Mouse (Mus musculus): ENCODE results near the gene Caskin1. TPM values are rescaled to one million over a fixed set of nuclear protein-coding genes. Genes with fewer than 3 reads are reported as not detected.
A peak's percentile ranks its signal among the peaks of the same experiment; 100 is the strongest.

Gene Caskin1
- polyA plus RNA-seq, 1 experiment from 2014 or later: 25.0 TPM

DNA sequence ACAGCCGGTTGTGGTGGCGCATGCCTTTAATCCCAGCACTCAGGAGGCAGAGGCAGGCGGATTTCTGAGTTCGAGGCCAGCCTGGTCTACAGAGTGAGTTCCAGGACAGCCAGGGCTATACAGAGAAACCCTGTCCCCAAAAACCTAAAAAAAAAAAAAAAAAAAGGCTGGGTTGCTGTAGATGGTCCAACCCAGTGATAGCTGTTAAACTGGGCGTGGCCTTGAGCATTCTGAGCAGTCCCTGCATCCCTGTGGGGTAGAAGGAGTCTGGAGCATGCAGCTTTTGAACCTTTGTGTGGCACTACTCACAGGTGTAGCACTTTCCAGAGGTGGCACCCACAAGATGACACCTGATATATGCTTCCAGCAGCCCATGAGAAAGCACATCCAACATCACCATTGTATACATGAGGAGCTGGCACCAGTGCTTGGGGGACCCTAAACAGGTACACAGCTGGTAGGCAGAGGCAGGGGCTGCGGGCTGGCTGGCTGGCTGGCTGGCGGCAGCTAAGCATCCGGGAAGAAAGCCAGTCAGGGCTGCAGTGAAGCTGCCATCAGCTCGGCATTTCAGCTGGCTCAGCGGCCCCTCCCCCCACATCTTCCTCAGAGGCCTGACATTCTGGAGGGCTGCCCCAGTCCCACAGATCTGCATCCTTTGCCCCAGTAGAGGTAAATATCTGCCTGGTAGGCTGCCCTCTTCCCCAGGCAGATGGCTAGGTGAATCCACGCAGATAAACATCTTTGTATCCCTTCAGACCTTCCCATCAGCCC is 3.1 kb upstream of the Caskin1 start:
- peak overlapping the region; percentile 23; the same call in 1 of the 2 replicates for H3K4me2 ChIP-seq (replicated peaks)
- H3K36me3 ChIP-seq: no peaks in the 10 kb centered on the region
- H3K27ac ChIP-seq: peak overlapping the region; percentile 55
- H3K9ac ChIP-seq: 0 out of 2 replicates have a peak overlapping the region, but pooled peaks have one; percentile 43
- H3K4me3 ChIP-seq: no peak overlapping the region
- 50% methylated on average over 11 of the region's 11 CpGs for WGBS
- H3K9me3 ChIP-seq (replicated peaks): no peaks in the 10 kb centered on the region
- peaks cover 2% of the 10 kb centered on the region; the same call in 1 of the 2 replicates for H3K27me3 ChIP-seq
- H3K4me1 ChIP-seq: peaks cover 25% of the 10 kb centered on the region
- no peak for ATAC-seq (ENCODE audit: low FRiP score)

DNA sequence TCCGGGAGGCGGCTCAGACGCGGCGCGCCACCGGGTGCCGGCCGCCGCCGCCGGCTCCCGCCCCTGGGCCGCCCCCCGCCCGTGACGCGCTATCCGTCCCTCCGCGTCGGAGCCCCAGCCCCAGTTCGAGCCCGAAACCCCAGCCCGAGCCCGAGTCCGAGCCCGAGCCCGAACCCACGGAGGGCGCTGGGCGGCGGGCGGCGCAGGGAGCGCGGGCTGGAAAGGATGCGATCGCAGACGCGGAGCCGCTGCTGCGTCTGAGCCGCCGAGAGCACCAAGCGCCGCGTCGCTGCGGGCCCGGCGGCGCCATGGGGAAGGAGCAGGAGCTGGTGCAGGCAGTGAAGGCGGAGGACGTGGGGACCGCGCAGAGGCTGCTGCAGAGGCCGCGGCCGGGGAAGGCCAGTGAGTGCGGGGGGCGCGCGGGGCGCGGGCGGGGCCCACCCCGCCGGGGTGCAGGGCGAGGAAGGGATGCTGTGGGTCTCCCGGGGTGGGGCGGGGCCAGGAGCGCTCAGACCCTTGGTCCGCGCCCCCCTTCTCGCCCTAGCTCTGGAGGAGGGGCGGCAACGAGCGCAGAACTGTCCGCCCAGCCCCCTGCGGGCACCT is 362 bp downstream of the Caskin1 start:
- Histone ChIP-seq H3K27me3 (peaks cover 2% of the 10 kb centered on the region; the same call in 1 of the 2 replicates), H3K4me2 (replicated peaks) (peak overlapping the region; percentile 81), H3K4me1 (peaks cover 31% of the 10 kb centered on the region), H3K36me3 (no peaks in the 10 kb centered on the region), H3K9me3 (replicated peaks) (no peaks in the 10 kb centered on the region), H3K27ac (peak overlapping the region; percentile 96), H3K4me3 (peak overlapping the region; percentile 86), H3K9ac (peak overlapping the region; percentile 91)
- under 1% methylated on average over 57 of the region's 81 CpGs for WGBS
- ATAC-seq (ENCODE audit: low FRiP score): peak; percentile 80

DNA sequence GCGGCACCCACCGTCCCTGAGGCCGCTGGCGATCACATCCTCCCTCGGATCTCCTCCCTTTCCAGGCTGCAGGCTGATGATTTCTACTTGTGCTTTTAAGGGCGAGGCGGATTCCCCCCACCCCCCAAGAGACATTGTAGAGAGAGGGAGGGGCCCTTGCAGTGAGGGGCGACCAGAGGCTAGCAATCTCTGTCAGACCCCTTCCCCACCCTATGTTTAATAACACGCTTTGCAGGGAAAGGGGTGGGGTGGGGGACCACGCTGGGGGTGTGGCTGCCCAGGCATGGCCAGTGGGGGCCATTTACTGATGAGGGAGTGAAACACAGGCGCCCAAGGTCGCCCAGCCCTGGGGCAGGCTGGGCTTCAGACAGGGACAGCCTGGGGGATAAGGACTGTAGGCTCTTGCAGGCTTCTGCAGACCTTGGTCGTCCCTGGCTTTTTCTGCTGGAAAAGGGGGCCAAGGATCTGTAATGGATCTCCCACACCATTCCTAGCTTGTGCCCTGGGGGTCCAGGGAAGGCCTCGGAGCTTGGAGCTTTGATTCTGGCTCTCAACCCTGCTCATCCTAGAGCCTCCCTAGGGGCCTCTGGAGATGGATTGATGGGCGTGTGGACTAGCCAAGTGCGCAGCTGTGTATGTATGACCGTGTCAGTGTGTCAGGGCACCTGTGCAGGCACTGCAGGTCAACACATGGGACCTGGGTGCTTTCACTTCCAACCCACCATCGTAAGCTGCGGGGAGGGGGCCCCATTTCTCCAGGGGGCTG is 1.0 kb downstream of the Caskin1 start:
- H3K27ac ChIP-seq: peak overlapping the region; percentile 96
- H3K4me1 ChIP-seq: peaks cover 31% of the 10 kb centered on the region
- H3K36me3 ChIP-seq: no peaks in the 10 kb centered on the region
- ATAC-seq (ENCODE audit: low FRiP score): peak; percentile 53
- peak overlapping the region; percentile 81 for H3K4me2 ChIP-seq (replicated peaks)
- 16% methylated on average over 19 of the region's 19 CpGs for WGBS
- peak overlapping the region; percentile 86 for H3K4me3 ChIP-seq
- H3K9ac ChIP-seq: peak overlapping the region; percentile 91
- H3K9me3 ChIP-seq (replicated peaks): no peaks in the 10 kb centered on the region
- peaks cover 2% of the 10 kb centered on the region; the same call in 1 of the 2 replicates for H3K27me3 ChIP-seq

DNA sequence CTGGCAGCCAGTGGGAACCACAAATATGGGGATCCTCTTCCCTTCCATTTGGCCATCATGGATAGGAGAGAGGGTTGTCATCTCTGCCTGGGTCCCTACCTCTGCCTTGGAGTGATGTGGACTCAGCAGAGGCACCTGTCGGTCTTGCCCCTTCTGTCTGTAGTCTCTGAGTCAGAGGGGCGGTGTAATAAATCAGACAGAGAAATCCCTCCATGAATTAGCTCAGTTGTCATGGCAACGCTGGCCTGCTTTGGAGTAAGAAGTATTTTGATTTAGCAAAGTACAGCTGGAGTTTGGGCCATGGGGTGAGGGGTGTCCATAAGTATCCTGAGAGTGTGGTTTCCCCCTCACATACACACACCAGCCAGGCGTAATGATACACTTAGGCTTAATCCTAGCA is 2.0 kb downstream of the Caskin1 start:
- H3K9ac ChIP-seq: no peak overlapping the region
- H3K4me3 ChIP-seq: peak overlapping the region; percentile 86; the same call in 1 of the 2 replicates
- WGBS: 67% methylated on average over 4 of the region's 4 CpGs
- no peaks in the 10 kb centered on the region for H3K36me3 ChIP-seq
- H3K27me3 ChIP-seq: no peaks in the 10 kb centered on the region; the same call in 1 of the 2 replicates
- no peaks in the 10 kb centered on the region for H3K9me3 ChIP-seq (replicated peaks)
- ATAC-seq (ENCODE audit: low FRiP score): no peak
- H3K4me2 ChIP-seq (replicated peaks): peak overlapping the region; percentile 81; the same call in 1 of the 2 replicates
- peak overlapping the region; percentile 96; the same call in 1 of the 2 replicates for H3K27ac ChIP-seq
- H3K4me1 ChIP-seq: peaks cover 28% of the 10 kb centered on the region

DNA sequence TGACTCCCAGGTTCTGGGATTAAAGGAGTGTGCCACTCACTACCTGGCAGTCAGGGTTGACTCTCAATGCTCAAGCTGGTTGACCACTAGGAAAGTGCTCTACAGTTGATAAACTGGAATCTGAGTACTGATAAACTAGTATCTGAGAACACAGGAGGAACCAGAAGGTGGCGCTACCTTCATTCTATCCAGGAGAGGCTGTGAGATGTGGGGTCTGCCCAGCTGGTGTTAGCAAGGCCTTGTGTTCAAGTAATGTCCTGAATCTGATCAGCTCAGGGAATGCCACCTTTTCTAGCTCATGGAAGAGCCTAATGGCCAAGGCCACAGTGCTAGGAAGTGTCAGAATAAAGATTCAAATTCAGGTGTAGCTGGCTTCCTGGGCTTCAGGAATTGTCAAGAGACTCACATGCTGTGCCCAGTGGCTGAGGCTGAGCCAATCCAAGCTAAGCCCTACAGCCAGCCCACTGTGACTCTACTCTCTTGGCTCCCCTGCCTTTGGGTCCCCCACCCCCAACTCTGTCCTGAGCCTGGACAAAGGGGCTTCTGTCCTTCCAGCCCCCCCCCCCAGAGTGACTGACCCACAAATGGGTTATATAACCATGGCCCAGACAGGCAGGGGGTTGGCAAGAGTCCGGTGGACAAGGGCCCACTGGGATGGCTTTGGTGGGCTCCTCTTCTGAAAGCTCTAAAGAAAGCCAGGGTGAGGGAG is 6.4 kb downstream of the Caskin1 start:
- no peak overlapping the region for H3K27ac ChIP-seq
- H3K9me3 ChIP-seq (replicated peaks): no peaks in the 10 kb centered on the region
- no peak overlapping the region for H3K4me3 ChIP-seq
- H3K9ac ChIP-seq: no peak overlapping the region; the same call in 1 of the 2 replicates
- no peak overlapping the region for H3K4me2 ChIP-seq (replicated peaks)
- no peak for ATAC-seq (ENCODE audit: low FRiP score)
- no peaks in the 10 kb centered on the region; the same call in 1 of the 2 replicates for H3K27me3 ChIP-seq
- H3K4me1 ChIP-seq: peaks cover 11% of the 10 kb centered on the region
- 34% methylated on average over 2 of the region's 2 CpGs for WGBS
- peaks cover 38% of the 10 kb centered on the region for H3K36me3 ChIP-seq

DNA sequence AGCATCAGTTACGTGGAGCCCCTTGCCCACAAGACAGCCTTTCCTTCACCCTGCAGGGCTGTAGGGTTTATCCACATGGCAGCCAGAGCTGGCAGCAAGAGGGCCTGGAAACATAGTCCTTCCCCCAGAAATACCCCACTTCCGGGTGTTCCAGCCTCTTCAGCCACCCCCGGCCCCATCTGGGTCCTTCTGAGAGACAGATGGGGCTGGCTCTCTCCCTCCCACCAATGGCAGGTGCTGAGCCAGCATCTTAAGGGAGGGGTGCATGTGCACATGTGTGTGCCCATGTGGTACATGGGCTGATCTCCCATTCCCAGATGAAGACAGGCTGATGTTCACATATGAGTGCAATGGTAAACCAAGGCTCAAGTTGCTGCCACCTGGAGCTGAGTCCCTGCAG is 7.0 kb downstream of the Caskin1 start:
- WGBS: 86% methylated on average over 3 of the region's 3 CpGs
- Histone ChIP-seq H3K36me3 (peaks cover 42% of the 10 kb centered on the region), H3K9me3 (replicated peaks) (no peaks in the 10 kb centered on the region), H3K27ac (no peak overlapping the region), H3K4me1 (peaks cover 4% of the 10 kb centered on the region), H3K27me3 (no peaks in the 10 kb centered on the region), H3K4me2 (replicated peaks) (no peak overlapping the region), H3K4me3 (no peak overlapping the region), H3K9ac (no peak overlapping the region)
- no peak for ATAC-seq (ENCODE audit: low FRiP score)

DNA sequence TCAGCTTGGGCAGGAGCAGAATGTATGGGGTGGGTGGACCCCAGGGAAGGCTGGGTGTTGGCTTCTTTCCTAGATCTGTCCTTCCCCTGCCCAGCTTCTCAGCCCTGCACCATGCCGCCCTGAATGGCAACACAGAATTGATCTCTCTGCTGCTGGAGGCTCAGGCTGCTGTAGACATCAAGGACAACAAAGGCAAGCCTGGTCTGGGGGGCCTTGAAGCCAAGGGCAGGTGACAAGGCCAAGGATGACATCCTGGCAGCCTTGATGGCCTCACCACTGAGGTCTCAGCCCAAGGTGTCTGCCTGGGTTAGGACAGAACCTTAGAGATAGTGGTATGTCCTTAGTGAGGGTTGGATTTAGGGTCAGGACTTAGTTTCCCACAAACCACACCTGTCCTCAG is 7.6 kb downstream of the Caskin1 start:
- H3K4me1 ChIP-seq: no peaks in the 10 kb centered on the region
- no peak overlapping the region for H3K27ac ChIP-seq
- no peak overlapping the region for H3K4me2 ChIP-seq (replicated peaks)
- no peak overlapping the region for H3K4me3 ChIP-seq
- peaks cover 48% of the 10 kb centered on the region for H3K36me3 ChIP-seq
- no peak for ATAC-seq (ENCODE audit: low FRiP score)
- WGBS: 94% methylated on average over 1 of the region's 1 CpGs
- no peak overlapping the region for H3K9ac ChIP-seq
- H3K9me3 ChIP-seq (replicated peaks): no peaks in the 10 kb centered on the region
- H3K27me3 ChIP-seq: no peaks in the 10 kb centered on the region

DNA sequence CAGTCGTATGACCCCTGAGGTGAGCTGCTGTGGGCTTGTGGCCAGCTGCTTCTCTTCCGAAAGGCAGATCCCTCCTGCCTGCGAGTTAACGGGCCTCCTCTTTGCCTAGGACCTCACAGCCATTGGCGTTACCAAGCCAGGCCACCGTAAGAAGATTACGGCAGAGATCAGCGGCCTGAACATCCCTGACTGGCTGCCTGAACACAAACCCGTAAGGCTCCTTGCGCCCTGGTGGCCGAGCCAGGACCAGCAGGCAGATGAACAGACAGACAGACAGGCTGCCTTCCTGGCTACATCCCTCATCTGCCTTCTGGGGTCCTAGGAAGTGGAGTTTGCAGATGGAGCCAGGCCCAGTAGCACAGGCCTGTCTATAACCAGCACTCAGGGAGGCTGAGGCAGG is 13.8 kb downstream of the Caskin1 start:
- 45% methylated on average over 11 of the region's 11 CpGs for WGBS
- Histone ChIP-seq H3K27me3 (0 out of 2 replicates have a peak, but pooled peaks cover 2% of the 10 kb centered on the region), H3K4me1 (peaks cover 11% of the 10 kb centered on the region), H3K9ac (no peak overlapping the region), H3K36me3 (peaks cover 81% of the 10 kb centered on the region), H3K9me3 (replicated peaks) (no peaks in the 10 kb centered on the region), H3K4me2 (replicated peaks) (no peak overlapping the region), H3K4me3 (no peak overlapping the region), H3K27ac (no peak overlapping the region)
- no peak for ATAC-seq (ENCODE audit: low FRiP score)

DNA sequence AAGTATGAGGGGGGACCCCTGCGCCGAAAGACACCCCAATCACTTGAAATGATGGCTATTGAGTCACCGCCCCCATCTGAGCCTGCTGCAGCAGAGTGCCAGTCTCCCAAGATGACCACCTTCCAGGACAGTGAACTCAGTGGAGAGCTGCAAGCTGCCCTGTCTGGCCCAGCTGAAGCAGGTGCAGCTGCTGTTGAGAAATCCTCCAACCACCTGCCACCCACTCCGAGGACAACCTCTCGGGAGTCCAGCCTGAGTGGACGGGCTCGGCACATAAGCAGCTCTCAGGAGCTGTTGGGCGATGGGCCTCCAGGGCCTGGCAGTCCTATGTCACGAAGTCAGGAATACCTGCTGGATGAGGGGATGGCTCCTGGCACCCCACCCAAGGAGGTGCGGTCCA is 15.7 kb downstream of the Caskin1 start:
- no peak for ATAC-seq (ENCODE audit: low FRiP score)
- Histone ChIP-seq H3K9me3 (replicated peaks) (no peaks in the 10 kb centered on the region), H3K4me2 (replicated peaks) (no peak overlapping the region), H3K4me1 (peaks cover 12% of the 10 kb centered on the region), H3K9ac (no peak overlapping the region), H3K36me3 (peaks cover 80% of the 10 kb centered on the region), H3K27ac (no peak overlapping the region), H3K27me3 (0 out of 2 replicates have a peak, but pooled peaks cover 4% of the 10 kb centered on the region), H3K4me3 (no peak overlapping the region)
- 95% methylated on average over 10 of the region's 10 CpGs for WGBS

DNA sequence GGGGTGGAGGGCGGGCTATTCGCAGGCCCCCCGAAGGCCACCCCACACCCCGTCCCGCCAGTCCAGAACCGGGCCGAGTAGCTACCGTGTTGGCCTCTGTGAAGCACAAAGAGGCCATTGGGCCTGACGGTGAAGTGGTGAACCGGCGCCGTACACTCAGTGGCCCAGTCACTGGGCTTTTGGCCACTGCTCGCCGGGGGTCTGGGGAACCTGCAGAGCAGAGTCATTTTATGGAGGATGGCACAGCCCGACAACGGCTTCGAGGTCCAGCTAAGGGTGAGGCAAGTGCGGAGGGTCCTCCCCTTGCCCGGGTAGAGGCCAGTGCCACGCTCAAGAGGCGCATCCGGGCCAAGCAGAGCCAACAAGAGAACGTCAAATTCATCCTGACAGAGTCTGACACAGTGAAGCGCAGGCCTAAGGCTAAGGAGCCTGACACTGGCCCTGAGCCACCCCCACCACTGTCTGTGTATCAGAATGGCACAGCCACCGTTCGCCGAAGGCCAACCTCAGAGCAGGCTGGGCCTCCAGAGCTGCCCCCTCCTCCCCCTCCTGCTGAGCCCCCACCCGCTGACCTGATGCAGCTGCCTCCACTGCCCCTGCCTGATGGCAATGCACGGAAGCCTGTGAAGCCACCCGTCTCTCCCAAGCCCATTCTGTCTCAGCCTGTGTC is 17.0 kb downstream of the Caskin1 start:
- Histone ChIP-seq H3K4me1 (peaks cover 12% of the 10 kb centered on the region), H3K36me3 (peaks cover 82% of the 10 kb centered on the region), H3K9me3 (replicated peaks) (no peaks in the 10 kb centered on the region), H3K4me3 (no peak overlapping the region), H3K27ac (no peak overlapping the region), H3K4me2 (replicated peaks) (no peak overlapping the region), H3K9ac (no peak overlapping the region), H3K27me3 (0 out of 2 replicates have a peak, but pooled peaks cover 4% of the 10 kb centered on the region)
- ATAC-seq (ENCODE audit: low FRiP score): no peak
- 88% methylated on average over 30 of the region's 30 CpGs for WGBS

All from hindbrain, embryonic 12.5 days (tissue).